Mouse (Mus musculus) ES-Bruce4 (cell line): ENCODE measurements at regions not wholly inside any gene's neighbourhood (a gene's known extent, or its start where the extent isn't known, plus 50 kb on each side); places are given as distances from the start of the nearest gene placed in this dataset.

Source experiments
- CTCF ChIP-seq: IDR thresholded peaks from one replicate; pipeline ENCODE4 v1.8.1; 2011; ENCODE audit warnings: low read depth, low read length
- EP300 ChIP-seq: IDR thresholded peaks from 2 replicates; pipeline ENCODE4 v1.6.1; 2011; ENCODE audit warnings: low read depth, low read length; ENCODE audit not compliant: insufficient read depth

DNA sequence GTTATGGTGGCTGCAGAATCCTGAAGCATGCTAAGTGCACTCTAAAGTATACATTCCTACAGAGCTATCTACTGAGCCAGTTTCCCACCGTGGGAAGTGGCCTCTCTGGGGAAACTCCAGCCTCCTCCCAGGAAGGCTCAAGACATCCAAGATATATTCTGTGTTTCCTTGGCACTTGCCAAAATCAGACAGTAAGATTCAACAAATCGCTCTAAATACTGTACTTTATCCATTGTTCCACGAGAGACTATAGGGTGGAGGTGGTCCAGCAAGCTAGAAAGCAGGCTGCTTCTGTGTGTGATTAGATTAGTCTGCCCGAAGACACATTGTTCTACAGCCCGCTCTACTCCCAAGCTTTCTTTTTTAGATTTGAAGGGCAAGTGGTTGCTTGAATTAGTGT, 250.5 kb downstream of the Gm11361 start:
- TF ChIP-seq CTCF = no peak
- no peak for TF ChIP-seq EP300
